Mouse (Mus musculus) lung, embryonic 15.5 days (tissue): ENCODE measurements around the gene Tspan1. TPM values are rescaled to one million over a fixed set of nuclear protein-coding genes. Genes with fewer than 3 reads are reported as not detected.

Experiments used
- ATAC-seq: fragments of 200-750 bp; cut with Nextera tagmentation; 2 replicates; pipeline ENCODE4 v1.8.0; 2017; ENCODE audit warnings: moderate number of reproducible peaks, borderline replicate concordance; ENCODE audit not compliant: low FRiP score, low TSS enrichment; ENCODE audit errors: extremely low read depth
- H3K27ac ChIP-seq: fragments of 300-500 bp; sonication (generic); 2 replicates; pipeline ENCODE4 v1.5.1; 2015; ENCODE audit warnings: moderate library complexity, mild to moderate bottlenecking, inconsistent platforms
- H3K27me3 ChIP-seq: fragments of 300-500 bp; sonication (generic); 2 replicates; pipeline ENCODE4 v1.6.1; 2015; ENCODE audit warnings: inconsistent platforms
- H3K36me3 ChIP-seq: fragments of 300-500 bp; sonication (generic); 2 replicates; pipeline ENCODE4 v1.6.1; 2015; ENCODE audit warnings: inconsistent platforms
- H3K4me1 ChIP-seq: fragments of 300-500 bp; sonication (generic); 2 replicates; pipeline ENCODE4 v1.6.1; 2015; ENCODE audit warnings: inconsistent platforms
- H3K4me2 ChIP-seq: fragments of 300-500 bp; sonication (generic); 2 replicates; pipeline ENCODE4 v1.6.1; 2015; ENCODE audit warnings: inconsistent platforms, mild to moderate bottlenecking, moderate library complexity
- H3K4me3 ChIP-seq: fragments of 300-500 bp; sonication (generic); 2 replicates; pipeline ENCODE4 v1.5.1; 2015; ENCODE audit warnings: mild to moderate bottlenecking, inconsistent platforms
- H3K9ac ChIP-seq: fragments of 300-500 bp; sonication (generic); 2 replicates; pipeline ENCODE4 v1.6.1; 2015; ENCODE audit warnings: inconsistent platforms
- H3K9me3 ChIP-seq: fragments of 300-500 bp; sonication (generic); 2 replicates; pipeline ENCODE4 v1.6.1; 2016; ENCODE audit warnings: inconsistent platforms
- WGBS: fragments of 180-500 bp; shearing (Covaris S2); methylation state at CpG from one replicate; pipeline ENCODE4 v1.1.7; 2015; 5-methylcytosine and 5-hydroxymethylcytosine counted together
- polyA plus RNA-seq: library from polyadenylated mRNA; unstranded; fragments of >200 nt; fragmentation: Nextera tagmentation; extraction: Ambion mirVana; gene quantifications from 2 replicates; pipeline ENCODE4 v1.2.1, GENCODE M21; 2015

Tspan1 gene
- polyA plus RNA-seq, 1 experiment from 2014 or later = 10.6 TPM

GRCm38 (mm10) chr4:116177140-116177539 lies 9.7 kb upstream of the Tspan1 start:
- H3K4me1 ChIP-seq = peaks cover 35% of the 10 kb centered on the region
- no peaks in the 10 kb centered on the region for H3K27me3 ChIP-seq
- WGBS = 20% methylated on average over 5 of the region's 5 CpGs
- H3K9ac ChIP-seq = no peak overlapping the region
- peak overlapping the region; percentile 25; the same call in 1 of the 2 replicates for H3K4me3 ChIP-seq
- peak overlapping the region; percentile 52 for H3K4me2 ChIP-seq
- no peaks in the 10 kb centered on the region for H3K9me3 ChIP-seq
- peak; percentile 64; the same call in 1 of the 2 replicates for ATAC-seq
- H3K36me3 ChIP-seq = no peaks in the 10 kb centered on the region
- H3K27ac ChIP-seq = peak overlapping the region; percentile 96

- H3K4me3 ChIP-seq = peak overlapping the region; percentile 25
- H3K27me3 ChIP-seq = no peaks in the 10 kb centered on the region
- no peaks in the 10 kb centered on the region for H3K9me3 ChIP-seq
- 14% methylated on average over 10 of the region's 10 CpGs for WGBS
- no peaks in the 10 kb centered on the region for H3K36me3 ChIP-seq
- ATAC-seq = peak; percentile 92
- H3K4me2 ChIP-seq = peak overlapping the region; percentile 52
- H3K9ac ChIP-seq = peak overlapping the region; percentile 14; the same call in 1 of the 2 replicates
- H3K27ac ChIP-seq = peak overlapping the region; percentile 96
- H3K4me1 ChIP-seq = peaks cover 35% of the 10 kb centered on the region
Observed at GRCm38 (mm10) chr4:116176543-116176988, 9.2 kb upstream of the Tspan1 start.

GRCm38 (mm10) chr4:116175711-116176542 lies 8.5 kb upstream of the Tspan1 start:
- H3K4me3 ChIP-seq = peak overlapping the region; percentile 25
- H3K36me3 ChIP-seq = no peaks in the 10 kb centered on the region
- H3K4me1 ChIP-seq = peaks cover 35% of the 10 kb centered on the region
- peak overlapping the region; percentile 96 for H3K27ac ChIP-seq
- peak overlapping the region; percentile 14; the same call in 1 of the 2 replicates for H3K9ac ChIP-seq
- peak overlapping the region; percentile 52 for H3K4me2 ChIP-seq
- no peaks in the 10 kb centered on the region for H3K9me3 ChIP-seq
- peak; percentile 29; the same call in 1 of the 2 replicates for ATAC-seq
- no peaks in the 10 kb centered on the region for H3K27me3 ChIP-seq
- 32% methylated on average over 7 of the region's 7 CpGs for WGBS

GRCm38 (mm10) chr4:116175136-116175535 lies 7.7 kb upstream of the Tspan1 start:
- peaks cover 35% of the 10 kb centered on the region for H3K4me1 ChIP-seq
- H3K9me3 ChIP-seq = no peaks in the 10 kb centered on the region
- no peak overlapping the region for H3K4me2 ChIP-seq
- no peak for ATAC-seq
- peak overlapping the region; percentile 96 for H3K27ac ChIP-seq
- H3K4me3 ChIP-seq = no peak overlapping the region
- H3K27me3 ChIP-seq = no peaks in the 10 kb centered on the region
- no peak overlapping the region for H3K9ac ChIP-seq
- H3K36me3 ChIP-seq = no peaks in the 10 kb centered on the region

- no peaks in the 10 kb centered on the region for H3K27me3 ChIP-seq
- WGBS = 29% methylated on average over 6 of the region's 6 CpGs
- no peak overlapping the region for H3K4me3 ChIP-seq
- no peaks in the 10 kb centered on the region for H3K9me3 ChIP-seq
- no peak for ATAC-seq
- H3K4me2 ChIP-seq = no peak overlapping the region
- peak overlapping the region; percentile 96 for H3K27ac ChIP-seq
- H3K9ac ChIP-seq = no peak overlapping the region
- peaks cover 35% of the 10 kb centered on the region for H3K4me1 ChIP-seq
- no peaks in the 10 kb centered on the region for H3K36me3 ChIP-seq
Observed at GRCm38 (mm10) chr4:116174466-116175116, 7.2 kb upstream of the Tspan1 start.

GRCm38 (mm10) chr4:116173752-116174151 lies 6.4 kb upstream of the Tspan1 start:
- Histone ChIP-seq H3K36me3 (no peaks in the 10 kb centered on the region), H3K9me3 (no peaks in the 10 kb centered on the region), H3K9ac (no peak overlapping the region), H3K27me3 (no peaks in the 10 kb centered on the region), H3K4me2 (no peak overlapping the region), H3K4me3 (no peak overlapping the region), H3K27ac (peak overlapping the region; percentile 12; the same call in 1 of the 2 replicates), H3K4me1 (peaks cover 35% of the 10 kb centered on the region)
- ATAC-seq = no peak
- WGBS = 80% methylated on average over 4 of the region's 4 CpGs

- Histone ChIP-seq H3K27me3 (no peaks in the 10 kb centered on the region), H3K9ac (no peak within 1 kb of the TSS), H3K4me2 (no peak within 1 kb of the TSS), H3K9me3 (no peaks in the 10 kb centered on the region), H3K4me1 (peaks cover 35% of the 10 kb centered on the region), H3K4me3 (no peak within 1 kb of the TSS), H3K27ac (peak within 1 kb of the TSS; percentile 12; the same call in 1 of the 2 replicates), H3K36me3 (no peaks in the 10 kb centered on the region)
- 80% methylated on average over 6 of the region's 6 CpGs for WGBS
- ATAC-seq = no peak
Observed at GRCm38 (mm10) chr4:116173072-116173471, 5.7 kb upstream of the Tspan1 start, which contains the start of the genes 1700042G07Rik and Gm49337. Gene 1700042G07Rik, plus strand, starts transcription at chr4:116173372. Gene Gm49337, plus strand, starts transcription at chr4:116173384.

GRCm38 (mm10) chr4:116169353-116169672 lies 1.9 kb upstream of the Tspan1 start:
- H3K36me3 ChIP-seq = no peaks in the 10 kb centered on the region
- WGBS = 57% methylated on average over 3 of the region's 3 CpGs
- H3K4me3 ChIP-seq = no peak overlapping the region
- H3K4me2 ChIP-seq = no peak overlapping the region
- no peak overlapping the region for H3K27ac ChIP-seq
- H3K4me1 ChIP-seq = peaks cover 31% of the 10 kb centered on the region
- no peak for ATAC-seq
- H3K27me3 ChIP-seq = no peaks in the 10 kb centered on the region
- no peaks in the 10 kb centered on the region for H3K9me3 ChIP-seq
- no peak overlapping the region for H3K9ac ChIP-seq

GRCm38 (mm10) chr4:116168617-116169352 lies 1.4 kb upstream of the Tspan1 start:
- Histone ChIP-seq H3K4me3 (no peak overlapping the region), H3K36me3 (no peaks in the 10 kb centered on the region), H3K4me2 (no peak overlapping the region), H3K4me1 (peaks cover 26% of the 10 kb centered on the region), H3K27ac (no peak overlapping the region), H3K9me3 (no peaks in the 10 kb centered on the region), H3K27me3 (no peaks in the 10 kb centered on the region), H3K9ac (no peak overlapping the region)
- WGBS = 70% methylated on average over 8 of the region's 8 CpGs
- ATAC-seq = 0 out of 2 replicates have a peak, but pooled peaks have one; percentile 12

- Histone ChIP-seq H3K9ac (no peak overlapping the region), H3K4me3 (no peak overlapping the region), H3K4me2 (no peak overlapping the region), H3K36me3 (no peaks in the 10 kb centered on the region), H3K27me3 (no peaks in the 10 kb centered on the region), H3K27ac (peak overlapping the region; percentile 79), H3K4me1 (peaks cover 35% of the 10 kb centered on the region), H3K9me3 (no peaks in the 10 kb centered on the region)
- WGBS = 36% methylated on average over 8 of the region's 8 CpGs
- no peak for ATAC-seq
Observed at GRCm38 (mm10) chr4:116165708-116166407, 1.5 kb downstream of the Tspan1 start.
